Mouse (Mus musculus) right cerebral cortex, postnatal 4 days (tissue): ENCODE results near the gene Ndufs4.
A peak's percentile ranks its signal among the peaks of the same experiment; 100 is the strongest.

Experiments used
- DNase-seq: peaks from one replicate; pipeline ENCODE4 v3.0.0-alpha.2; 2022

Ndufs4 gene

DNA sequence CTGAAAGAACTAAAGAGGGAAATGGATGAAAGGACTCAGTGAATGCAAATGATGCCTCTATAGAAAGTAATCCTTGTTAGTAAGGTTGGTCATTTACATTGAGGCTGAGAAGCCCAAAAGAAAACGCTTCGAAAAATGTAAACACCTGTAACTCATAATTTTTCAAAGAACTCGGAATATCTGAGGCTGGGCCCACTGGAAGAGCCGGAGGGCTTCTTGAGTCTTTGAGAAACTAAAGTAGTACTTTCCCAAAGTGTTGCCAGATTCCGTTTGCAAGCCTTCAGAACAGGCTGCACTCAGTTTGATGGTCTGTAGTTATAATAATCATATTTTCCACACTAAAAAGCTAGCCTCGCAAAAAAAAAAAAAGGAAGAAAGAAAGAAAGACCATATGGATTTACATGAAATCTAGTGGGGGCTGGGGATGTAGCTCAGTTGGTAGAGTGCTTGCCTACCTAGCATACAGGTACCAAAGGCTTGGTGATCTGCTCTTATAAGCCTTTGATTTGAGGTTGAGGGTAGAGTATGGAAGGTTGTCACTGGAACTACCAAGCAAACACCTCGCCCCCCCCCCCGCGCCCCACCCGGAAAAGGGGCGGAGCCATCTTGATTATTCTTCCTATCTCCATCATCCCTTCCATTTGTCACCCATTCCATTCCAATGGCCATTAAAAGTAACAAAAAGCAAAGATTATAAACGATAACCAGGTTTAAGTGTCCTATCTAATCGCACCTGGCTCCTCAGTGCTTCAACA lies at the start of gene Ndufs4:
Gene Ndufs4 (minus strand): TSS at position 48 of the 755 bp plus-strand sequence.
- no peak for DNase-seq

DNA sequence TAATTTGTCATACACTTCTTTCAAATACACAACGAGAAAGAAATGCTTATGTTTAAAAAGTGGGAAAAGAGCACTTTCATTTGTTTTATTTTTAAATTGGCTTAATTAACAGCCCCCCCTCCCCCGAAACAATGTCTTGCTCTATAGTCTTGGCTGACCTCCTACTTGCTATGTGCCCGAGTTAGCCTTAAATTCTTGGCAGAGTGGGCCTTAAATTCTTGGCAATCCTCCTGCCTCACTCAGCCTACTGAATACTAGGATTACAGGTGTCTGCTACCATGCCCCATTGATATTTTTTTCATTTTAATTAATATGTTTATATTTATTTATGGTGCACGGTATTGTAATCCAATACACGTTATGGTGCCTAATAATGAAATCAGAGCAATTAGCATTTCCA lies 44.4 kb upstream of the Ndufs4 start:
- DNase-seq, result no peak

DNA sequence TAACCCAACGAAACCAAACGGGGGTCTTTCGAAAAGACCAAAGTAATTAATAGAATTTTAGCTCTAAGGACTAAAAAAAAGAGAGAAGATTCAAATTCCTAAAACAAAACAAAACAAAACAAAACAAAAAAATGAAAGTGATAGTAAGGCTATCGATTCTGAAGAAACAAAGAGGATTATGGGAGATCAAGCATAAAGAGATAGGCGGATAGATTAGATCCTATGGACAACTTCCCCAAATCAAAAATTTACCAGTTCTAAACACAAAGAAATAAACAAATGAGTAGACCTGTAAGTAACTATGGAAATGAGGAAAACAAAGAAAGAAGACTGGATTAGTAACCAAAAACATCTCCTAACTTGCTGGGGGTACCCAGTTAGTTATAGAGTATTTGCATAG lies 37.2 kb upstream of the Ndufs4 start:
- no peak for DNase-seq

DNA sequence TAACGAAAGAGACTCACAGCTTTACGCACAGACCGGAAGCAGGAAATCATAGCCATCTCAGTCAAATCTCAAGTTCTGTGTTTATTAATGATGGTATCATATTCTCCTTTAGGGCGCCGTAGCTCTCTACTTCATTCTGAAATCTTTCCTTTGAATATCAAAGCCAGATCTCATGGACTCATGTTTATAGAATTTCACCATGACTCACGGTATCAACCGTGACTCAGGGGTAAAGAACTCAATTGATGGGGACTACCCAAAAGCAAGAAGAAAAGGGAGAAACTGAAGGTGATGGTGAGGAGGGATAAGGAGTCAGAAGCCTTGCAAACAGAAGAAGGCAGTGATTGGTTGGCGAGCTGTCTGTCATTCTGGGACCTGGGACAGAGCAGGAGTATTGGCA lies 32.2 kb upstream of the Ndufs4 start:
- no peak for DNase-seq

DNA sequence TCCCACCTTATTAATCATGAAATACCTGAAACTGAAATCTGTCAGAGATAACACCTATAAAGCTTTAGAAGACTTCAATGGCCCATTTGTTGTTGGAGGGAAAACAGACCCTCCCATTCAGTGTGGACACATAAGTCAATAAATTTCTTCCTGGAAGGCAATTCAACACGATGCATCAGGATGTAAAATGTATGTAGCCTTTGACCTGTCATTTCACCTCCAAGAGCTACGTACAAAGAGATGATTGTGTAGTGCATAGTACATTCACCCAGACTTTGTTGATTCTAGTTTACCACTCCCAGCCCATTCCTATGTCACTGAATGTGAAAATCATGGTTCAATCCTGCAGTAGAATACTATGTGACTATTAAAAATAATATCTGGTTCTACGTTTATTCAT lies 31.3 kb upstream of the Ndufs4 start:
- no peak for DNase-seq

DNA sequence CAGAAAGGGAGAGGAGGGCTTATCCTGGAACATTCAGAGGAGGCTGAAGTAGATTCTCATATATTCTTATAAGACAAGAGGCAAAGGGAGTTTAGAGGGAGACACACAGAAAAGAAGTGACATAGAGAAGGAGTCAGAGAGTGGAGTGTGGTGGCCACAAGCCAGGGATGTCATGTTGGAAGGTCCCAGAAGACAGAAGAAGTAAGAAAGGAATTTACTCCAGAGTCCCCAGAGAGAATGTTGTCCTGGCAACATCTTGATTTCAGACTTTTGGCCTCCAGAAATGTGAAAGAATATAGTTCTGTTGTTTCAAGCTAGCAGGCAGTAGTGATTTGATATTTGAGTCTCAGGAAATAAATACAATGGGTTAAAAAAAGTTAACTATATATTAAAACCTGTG lies 24.3 kb upstream of the Ndufs4 start:
- no peak for DNase-seq

DNA sequence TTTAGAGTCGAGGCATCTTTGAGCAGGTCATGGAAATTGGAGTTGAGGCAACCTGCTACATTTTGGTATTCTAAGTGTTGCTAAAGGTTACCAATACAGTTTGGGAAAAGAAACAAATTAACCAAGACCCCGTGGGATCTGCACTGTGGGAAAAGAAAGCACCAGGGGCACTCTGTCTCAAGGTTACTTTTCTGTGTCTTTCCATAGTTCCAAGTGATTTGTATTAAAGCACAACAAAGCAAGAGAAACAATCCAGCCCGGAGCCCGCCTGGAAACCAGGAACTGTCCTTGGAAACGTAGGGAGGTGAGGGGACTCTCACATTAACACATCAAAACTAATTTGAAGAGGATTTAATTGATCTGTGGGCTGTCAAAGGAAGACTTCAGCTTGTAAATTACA lies 18.8 kb upstream of the Ndufs4 start:
- no peak for DNase-seq

DNA sequence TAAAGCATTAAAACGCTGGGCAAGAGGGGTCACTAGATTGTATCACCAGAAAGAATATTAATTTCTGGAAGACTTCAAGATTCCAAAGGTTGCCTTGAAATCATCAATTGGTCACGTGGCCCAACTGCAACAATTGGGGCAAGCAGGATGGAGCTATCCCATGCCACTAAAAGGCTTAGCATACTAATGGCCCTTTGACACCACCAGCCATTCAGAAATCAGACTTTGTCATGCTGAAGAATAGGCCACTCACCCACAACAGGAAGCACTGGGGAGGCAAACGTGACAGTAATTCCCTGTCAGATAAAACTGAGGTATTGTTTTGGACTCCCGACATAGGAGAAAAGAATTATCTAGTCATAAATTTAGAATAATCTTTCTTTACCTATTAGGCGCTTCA lies 18.4 kb upstream of the Ndufs4 start:
- no peak for DNase-seq

DNA sequence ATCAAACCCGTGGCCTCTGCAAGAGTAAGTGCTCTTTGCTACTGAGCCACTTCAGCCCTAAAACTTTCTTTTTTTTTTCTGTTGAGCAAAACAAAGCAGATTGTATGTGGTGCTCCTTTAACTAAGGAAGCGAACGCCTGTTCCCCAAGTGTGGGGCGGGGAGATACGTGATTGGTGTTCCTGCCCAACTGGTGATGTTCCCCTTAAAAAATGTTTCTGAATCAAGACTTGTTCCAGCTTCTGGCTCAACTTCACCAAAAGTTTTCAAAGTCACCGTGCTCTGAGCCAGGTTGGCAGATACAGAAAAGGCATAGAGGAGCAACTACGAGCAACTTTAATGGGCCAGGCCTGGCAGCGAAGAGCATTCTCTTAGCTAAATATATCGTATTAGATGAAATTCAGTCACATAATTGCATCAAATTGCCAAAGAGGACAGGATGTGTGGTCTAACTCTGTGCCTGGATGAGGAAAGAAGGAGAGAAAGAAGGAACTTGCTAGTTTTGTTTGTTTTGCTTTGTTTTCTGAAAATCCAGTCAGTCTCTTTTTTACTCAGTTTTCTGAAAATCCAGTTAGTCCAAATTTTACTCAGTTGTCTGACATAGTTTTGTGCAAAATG lies 17.1 kb upstream of the Ndufs4 start:
- no peak for DNase-seq

DNA sequence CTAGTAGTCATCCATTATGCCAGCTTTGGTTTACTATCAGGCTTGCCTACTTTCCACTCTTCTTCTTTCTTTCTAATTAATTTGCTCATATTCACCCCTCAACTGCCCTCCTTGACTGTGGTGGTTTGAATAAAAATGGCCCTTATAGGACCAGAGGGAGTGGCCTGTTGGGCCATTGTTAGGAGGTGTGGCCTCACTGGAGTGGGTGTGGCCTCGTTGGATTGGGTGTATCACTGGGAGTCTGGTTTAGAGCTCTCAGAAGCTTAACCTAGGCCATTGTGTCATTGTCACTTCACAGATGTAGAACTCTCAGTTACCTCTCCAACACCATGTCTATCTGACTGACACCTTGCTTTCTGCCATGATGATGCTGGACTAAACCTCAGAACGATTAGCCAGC lies 10.8 kb upstream of the Ndufs4 start:
- no peak for DNase-seq

DNA sequence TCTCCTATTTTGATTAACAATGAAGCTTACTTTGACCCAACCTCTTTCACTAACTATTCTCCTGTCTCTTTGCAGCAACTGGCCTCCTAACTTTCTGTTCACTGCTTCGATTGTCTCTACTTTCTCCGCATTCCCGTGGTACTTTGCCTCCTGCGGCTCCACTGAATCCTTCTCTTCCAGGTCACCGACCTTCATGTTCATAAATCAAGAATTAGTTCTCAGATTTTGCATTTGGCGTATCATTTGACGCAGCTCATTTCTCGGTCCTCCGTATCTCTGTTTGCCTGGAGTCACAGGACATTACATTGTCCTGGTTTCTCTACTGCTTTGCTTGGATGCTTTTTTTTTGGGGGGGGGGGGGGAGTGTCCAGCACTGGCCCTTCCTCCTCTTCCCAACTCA lies 9.2 kb upstream of the Ndufs4 start:
- no peak for DNase-seq

DNA sequence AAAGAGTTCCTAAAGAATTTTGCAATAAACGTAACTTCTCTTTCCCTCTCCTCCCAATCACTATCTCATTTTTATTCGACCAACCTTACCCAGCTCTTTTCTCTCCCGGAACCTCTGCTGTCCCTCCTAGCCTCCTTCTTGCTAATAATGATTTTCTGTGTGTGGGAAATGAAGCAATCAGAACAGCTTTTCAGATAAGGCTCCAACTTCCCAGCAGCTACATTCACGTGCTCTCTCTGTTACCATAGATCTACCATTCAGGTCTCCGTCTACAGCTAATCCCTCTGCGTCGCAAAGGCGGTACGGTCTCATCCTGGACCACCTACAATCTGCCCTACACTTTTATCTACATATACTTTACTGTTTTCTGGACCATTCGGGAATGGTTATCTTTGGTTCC lies 8.8 kb upstream of the Ndufs4 start:
- no peak for DNase-seq

DNA sequence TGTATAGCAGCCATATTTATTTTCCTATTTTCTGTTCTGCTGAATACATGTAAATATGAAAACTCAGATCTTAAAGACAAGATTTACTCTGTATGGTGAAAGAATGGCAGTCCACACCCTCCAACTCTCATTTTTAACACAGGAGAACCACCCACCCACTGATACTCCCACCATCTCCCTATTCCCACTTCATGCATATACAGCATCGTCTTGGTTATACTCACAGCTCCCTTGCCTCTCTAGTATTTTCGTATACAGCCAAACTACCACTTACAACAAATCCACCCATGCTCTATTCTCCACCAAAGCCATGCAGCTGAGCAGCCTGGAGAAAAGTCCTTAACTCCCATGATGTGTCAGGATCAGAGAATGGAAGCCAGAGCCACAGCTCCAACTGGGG lies 6.7 kb upstream of the Ndufs4 start:
- DNase-seq, result no peak

DNA sequence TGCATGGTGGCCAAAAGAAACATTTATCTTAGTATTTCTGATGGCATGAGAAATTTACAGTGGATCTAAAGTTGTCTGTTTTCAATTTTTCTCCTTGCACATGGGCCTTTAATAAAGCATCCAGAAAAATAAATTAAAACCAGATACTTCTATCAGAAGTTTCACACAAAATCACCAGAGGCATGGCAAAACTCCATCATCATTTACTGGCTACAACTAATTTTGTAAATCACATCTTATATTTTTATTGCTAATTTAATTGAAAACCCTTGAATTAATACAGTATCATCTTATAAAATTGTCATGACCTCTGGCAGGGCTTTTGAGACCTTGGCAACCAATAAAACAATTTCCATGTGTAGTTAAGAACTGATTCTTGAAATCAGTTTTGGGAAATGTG lies 4.4 kb upstream of the Ndufs4 start:
- no peak for DNase-seq

DNA sequence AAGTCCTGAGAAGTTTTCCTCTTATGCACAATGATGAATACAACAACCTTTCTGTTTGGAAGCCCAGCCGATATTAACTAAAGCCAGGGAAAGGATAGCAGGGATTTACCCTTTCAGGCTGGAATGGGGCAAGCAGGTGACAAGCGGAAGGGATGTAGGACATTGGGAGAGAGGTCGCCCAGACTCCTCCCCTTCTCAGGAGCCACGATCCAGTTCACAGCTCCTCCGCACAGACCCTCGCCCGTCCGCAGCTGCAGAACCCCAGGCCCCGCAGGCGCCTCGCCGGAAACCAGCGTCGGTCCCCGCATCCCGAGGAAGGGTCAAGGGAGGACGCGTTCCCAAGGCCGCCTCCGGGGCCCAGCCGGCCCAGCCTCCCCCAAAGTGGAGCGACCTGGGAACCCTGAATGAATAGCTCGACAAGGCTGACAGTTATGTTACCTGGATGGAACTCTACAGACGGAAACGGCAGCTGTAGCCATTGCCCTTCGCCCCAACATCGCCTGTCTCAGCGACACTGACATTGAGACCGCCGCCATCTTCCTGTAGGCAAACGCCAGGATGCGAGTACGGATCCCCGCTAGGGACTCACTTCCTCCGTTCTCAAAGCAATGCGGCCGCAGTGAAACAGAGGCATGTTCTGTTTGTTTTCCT lies 412 bp downstream of the Ndufs4 start:
- DNase-seq, result peak; percentile 97

DNA sequence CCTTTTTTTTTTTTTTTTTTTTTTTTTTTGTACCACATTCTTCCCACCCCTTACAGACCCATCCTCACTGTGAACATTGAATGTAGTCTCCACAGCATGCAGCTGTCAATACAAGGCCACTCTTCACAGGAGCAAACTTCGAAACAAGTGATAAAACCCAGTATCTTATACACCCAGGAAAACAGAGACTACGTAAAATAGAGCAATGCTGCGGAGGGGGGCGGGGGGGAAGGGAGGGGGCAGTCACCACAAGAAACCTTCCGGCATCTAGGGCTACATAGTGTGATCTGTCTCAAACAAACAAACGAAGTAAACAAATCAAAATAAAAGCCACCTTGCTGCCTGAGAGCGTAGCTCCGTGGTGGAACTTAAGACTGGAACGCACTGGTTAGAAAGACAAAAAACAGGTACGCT lies 977 bp downstream of the Ndufs4 start:
- no peak for DNase-seq

DNA sequence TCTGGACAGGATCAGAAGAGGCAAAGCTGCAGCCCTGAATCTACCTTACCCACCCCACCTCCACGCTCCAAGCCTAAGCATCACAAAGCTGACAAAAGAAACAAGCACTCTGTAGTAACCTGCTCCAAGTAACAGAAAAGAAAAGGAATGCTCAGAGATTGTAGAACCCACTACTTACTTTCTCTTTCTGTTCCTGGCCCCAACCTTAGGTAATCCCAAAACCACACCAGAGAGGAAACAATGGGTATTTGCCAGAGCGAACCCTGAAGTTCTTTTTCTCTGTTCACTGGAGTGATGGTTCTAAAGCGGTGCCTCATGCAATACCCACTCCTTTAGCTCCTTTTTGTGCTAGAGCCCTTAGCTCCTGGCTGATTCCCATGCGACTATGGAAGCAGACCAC lies 11.5 kb downstream of the Ndufs4 start:
- DNase-seq, result no peak

DNA sequence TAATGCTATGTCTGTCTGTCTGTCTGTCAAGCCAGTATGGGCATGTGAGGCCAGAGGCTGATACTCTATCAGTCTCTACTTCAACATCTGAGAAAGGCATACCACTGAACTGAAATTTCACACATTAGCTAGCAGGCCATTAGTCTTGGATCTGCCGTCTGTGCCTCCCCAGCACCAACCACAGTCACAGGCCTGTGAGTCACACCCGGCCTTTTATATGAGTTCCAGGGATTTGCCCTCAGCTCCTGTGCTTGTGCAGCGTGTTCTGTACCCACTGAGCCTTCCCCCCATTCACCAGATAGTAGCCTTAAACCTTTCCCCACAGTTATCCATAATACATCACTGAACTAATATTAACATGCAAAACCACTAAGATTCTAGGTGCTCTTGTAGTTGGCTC lies 26.0 kb downstream of the Ndufs4 start:
- no peak for DNase-seq

DNA sequence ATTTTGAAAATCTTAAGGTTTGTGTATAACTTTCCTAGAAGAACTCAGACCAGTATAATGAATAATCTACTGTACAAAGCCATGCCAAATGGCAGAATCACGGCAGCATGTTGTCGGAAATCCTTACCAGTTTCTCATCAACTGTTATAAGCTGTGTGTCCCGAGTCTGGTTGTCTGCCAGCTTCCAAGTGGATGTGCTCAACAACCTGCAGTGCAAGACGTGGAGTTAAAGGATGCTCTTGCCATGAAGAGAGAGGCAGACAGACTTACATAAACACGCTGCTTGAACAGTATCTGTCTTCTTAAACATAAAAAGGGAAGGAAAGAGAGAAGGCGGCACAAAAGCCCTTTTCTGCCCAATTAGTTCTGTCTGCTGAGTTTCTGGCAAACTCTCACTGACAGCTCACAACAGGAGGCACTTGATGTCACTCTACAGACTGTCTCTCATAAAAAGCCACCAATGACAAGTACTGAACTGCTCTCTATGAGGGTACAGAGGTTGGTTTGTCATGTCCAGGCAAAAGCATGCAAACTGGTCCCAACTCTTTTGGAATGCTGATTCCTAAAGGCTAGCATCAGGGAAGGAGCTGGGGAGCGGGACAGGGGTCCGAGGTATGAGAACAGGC lies 36.6 kb downstream of the Ndufs4 start:
- DNase-seq, result no peak

DNA sequence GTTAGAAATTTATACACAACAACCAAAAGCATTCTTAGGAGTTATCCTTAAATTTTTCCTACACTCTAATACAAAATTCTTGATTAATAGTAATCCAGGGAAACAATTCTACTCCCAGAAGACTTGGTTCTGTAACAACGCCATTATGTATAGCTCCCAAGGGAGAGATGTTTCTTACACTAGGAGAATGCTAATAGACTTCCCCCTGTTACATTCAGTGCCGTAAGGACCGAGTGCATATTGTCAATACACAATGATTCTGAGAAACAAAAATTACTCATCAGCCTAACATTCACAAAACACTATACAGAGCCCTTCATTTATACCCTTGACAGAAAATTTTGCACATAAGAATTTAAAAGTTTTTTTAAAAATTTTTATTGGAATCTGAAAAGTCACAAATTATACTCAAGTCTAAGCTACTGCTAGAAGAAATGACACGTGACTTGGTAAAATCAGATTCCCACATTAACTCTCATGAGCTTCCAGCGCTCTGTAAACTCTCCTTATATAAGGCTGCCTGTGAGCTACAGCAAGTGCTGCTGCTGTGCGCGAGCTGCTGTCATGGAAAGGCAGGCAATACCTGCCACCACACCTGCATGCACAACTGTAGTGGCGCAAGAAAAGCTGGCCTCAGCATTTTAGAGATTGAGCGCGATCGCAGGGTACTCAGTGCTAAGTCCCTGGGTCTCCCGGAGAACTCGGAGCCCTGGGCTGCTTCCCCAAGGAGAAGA lies 42.9 kb downstream of the Ndufs4 start:
- DNase-seq, result no peak

DNA sequence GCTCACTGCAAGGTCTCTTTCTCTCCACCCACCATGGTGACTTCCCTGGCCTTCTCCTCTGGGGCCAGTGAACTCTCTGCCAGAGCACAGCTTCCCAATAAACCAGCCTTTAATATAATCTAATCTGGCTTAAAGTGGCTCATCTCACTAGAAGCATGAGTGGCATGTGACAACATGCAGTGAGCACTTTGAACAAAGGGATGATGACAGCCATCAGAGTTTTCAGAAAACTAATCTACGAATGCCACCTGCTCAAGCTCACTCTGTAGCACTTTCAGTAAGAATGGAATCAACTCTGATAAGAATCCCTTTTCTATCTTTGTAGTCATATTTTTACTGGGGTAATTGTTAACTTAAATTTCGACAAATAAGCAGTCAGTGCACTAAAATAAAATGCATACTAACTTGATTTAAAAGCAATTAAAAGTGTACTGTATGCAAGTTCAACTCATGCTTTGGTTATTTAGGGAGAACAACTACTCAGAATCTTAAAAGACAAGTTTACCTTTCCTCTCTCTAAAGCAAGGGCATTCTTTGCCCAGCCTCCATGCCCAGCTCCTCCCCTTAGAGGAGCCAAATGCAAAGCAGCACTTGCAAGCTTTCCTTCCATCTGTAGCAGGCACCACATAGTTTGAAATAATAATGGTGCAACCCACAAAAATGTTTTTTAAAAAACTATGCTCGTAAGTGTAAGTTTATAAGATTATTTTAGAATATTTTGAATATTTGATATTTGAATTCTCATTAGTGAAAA lies 43.7 kb downstream of the Ndufs4 start:
- DNase-seq, result no peak

DNA sequence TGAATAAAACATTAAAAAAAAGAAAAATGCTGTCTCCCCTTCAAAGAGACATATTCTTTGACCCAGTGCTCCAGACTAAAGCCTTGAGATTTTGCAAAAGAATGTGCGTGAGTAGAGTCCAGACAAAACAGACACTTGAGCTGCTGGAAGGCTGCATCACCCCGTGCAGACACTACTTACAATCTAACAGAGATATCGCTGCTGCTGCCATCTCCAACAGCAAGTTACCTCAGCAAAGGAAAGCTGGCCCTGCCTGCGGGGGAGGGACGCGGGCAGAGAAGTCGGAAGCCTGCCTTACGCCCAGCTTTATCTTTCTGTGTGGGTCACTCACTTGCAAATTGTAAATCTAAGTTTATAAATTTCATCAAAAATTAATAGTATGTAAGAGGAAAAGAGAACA lies 45.1 kb downstream of the Ndufs4 start:
- no peak for DNase-seq
